Mouse (Mus musculus) layer of hippocampus, adult 9-10 months (tissue): ENCODE data around the gene Oxa1l.
"Not testable (repeated sequence)": the region's sequence is repeated elsewhere in the genome, so short reads cannot be mapped to it uniquely, and the experiment has no call there.

Experiments
- DNase-seq: peaks from one replicate; pipeline ENCODE4 v3.0.0; 2022; ENCODE audit warnings: low spot score

Gene Oxa1l

GRCm38 (mm10) chr14:54360577-54361340 is at the start of gene Oxa1l:
Gene Oxa1l (plus strand): TSS chr14:54360834.
- peak; percentile 93 for DNase-seq

GRCm38 (mm10) chr14:54311763-54312162 is 48.9 kb upstream of the Oxa1l start:
- no peak for DNase-seq

GRCm38 (mm10) chr14:54321556-54322376 is 38.9 kb upstream of the Oxa1l start:
- DNase-seq: no peak

- DNase-seq: no peak
These were observed 36.1 kb upstream of the Oxa1l start for GRCm38 (mm10) chr14:54324486-54324885.

- DNase-seq: no peak
These were observed 32.1 kb upstream of the Oxa1l start for GRCm38 (mm10) chr14:54328548-54328947.

- no peak for DNase-seq
These were observed 31.4 kb upstream of the Oxa1l start for GRCm38 (mm10) chr14:54329201-54329600.

GRCm38 (mm10) chr14:54331178-54331577 is 29.5 kb upstream of the Oxa1l start:
- DNase-seq: no peak

- no peak for DNase-seq
These were observed 28.2 kb upstream of the Oxa1l start for GRCm38 (mm10) chr14:54332176-54333074.

- no peak for DNase-seq
These were observed 27.0 kb upstream of the Oxa1l start for GRCm38 (mm10) chr14:54333452-54334189.

GRCm38 (mm10) chr14:54340836-54341235 is 19.8 kb upstream of the Oxa1l start:
- no peak for DNase-seq

- DNase-seq: not testable (repeated sequence)
These were observed 18.8 kb upstream of the Oxa1l start for GRCm38 (mm10) chr14:54341807-54342206.

- DNase-seq: not testable (repeated sequence)
These were observed 9.7 kb upstream of the Oxa1l start for GRCm38 (mm10) chr14:54350773-54351541.

- no peak for DNase-seq
These were observed 8.3 kb upstream of the Oxa1l start for GRCm38 (mm10) chr14:54352314-54352713.

- DNase-seq: no peak
These were observed 6.2 kb upstream of the Oxa1l start for GRCm38 (mm10) chr14:54354406-54354805.

GRCm38 (mm10) chr14:54363156-54363555 is 2.5 kb downstream of the Oxa1l start:
- no peak for DNase-seq

GRCm38 (mm10) chr14:54365026-54365645 is 4.5 kb downstream of the Oxa1l start:
- no peak for DNase-seq

GRCm38 (mm10) chr14:54366581-54366980 is 5.9 kb downstream of the Oxa1l start:
- DNase-seq: no peak

GRCm38 (mm10) chr14:54367429-54368060 is 6.9 kb downstream of the Oxa1l start:
- no peak for DNase-seq

GRCm38 (mm10) chr14:54369372-54369771 is 8.7 kb downstream of the Oxa1l start:
- DNase-seq: no peak

GRCm38 (mm10) chr14:54370595-54370994 is 10.0 kb downstream of the Oxa1l start:
- no peak for DNase-seq
